Mouse (Mus musculus): ENCODE measurements around the gene Commd7.
"Not testable (repeated sequence)": the region's sequence is repeated elsewhere in the genome, so short reads cannot be mapped to it uniquely, and the experiment has no call there.

Gene Commd7

DNA sequence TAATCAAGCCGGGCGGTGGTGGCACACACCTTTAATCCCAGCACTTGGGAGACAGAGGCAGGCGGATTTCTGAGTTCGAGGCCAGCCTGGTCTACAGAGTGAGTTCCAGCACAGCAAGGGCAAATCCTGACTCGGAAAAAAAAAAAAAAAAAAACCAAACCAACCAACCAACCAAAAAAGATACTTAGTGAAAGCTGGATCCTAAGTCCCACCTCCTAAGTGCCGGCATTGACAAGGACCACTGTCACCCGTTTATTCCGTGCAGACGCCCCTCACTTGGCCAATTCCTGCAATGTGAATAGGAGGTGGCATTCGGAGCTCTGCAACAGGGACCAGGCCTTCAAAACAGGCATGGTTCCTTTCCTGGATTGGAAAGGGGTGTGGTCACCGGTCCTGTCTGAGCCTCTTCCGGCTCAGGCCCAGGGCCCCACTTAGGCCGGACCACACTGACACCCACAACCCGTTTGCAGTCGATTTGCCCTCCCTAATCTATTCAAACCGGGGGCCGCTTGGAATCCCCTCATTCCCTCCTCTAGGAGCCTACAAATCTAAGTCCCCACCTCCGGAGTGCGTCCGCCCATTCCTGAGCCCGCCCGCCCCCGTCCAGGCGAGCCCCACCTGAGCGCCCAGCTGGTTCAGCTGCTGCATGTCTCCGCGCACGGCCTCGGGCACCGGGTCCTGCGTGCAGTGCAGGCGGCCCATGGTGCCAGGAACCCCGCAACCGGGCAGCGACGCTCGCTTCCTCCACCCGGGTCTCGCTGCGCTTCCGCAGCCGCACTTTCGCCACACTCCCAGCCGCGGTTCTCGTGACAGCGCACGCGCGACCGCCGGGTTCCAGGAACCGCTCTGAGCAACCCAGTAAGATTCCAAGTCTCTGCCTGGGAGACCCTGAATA lies at the start of gene Commd7:
Gene Commd7 (minus strand): TSS at position 806 of the 895 bp plus-strand sequence.
- peak; percentile 91 for DNase-seq (ENCODE audit: low read depth, low spot score)

DNA sequence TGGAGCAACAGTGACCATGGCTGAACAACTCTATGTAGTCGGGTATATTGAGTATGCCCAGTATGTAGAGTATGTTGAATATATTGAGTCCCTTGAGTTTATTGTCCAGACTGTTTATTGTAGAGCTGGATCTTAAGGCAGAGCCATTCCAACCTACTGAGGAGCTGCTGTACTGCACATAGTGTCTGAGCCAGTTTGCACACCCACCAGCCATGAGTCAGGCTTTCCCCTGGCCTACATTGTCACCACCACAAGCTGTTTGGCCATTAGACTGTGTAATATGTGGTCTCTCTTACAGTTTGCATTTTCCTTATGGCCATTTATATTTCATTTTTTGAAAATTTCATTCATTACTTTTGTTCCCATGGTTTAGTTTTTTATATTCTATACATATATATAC lies 47.4 kb upstream of the Commd7 start:
- DNase-seq (ENCODE audit: low read depth, low spot score): no peak

DNA sequence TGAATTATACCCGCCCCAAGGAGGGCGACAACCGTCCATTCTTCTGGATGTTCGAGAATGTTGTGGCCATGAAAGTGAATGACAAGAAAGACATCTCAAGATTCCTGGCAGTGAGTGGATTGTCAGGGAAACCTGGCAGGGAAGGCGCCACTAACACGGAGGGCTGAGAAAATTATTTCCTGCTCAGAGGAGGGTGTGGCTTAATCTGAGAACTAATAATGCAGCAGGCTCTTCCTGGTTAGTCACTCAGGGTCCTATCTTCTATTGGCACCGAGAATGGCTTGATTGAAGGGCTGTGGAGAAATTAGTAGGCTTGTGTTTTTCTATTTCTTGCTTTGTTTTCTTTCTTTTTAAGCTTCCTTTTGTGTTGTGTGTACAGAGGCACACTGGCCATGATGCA lies 45.0 kb upstream of the Commd7 start:
- DNase-seq (ENCODE audit: low read depth, low spot score): no peak

DNA sequence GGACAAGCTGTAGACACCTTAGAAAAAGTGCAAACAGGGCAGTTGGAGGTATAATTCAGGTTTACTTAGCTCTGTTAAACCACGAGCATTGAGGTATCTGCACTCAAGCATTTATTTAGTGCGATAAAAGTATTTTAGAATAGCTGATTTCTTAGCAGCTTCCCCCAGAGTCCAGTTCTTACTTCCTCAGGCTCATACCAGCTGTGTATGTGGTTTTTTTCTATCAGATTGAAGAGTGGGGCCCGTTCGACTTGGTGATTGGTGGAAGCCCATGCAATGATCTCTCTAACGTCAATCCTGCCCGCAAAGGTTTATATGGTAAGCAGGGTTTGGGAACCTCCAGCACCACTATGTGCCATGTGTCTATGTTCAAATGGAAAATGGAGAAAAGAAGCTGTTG lies 44.4 kb upstream of the Commd7 start:
- no peak for DNase-seq (ENCODE audit: low read depth, low spot score)

DNA sequence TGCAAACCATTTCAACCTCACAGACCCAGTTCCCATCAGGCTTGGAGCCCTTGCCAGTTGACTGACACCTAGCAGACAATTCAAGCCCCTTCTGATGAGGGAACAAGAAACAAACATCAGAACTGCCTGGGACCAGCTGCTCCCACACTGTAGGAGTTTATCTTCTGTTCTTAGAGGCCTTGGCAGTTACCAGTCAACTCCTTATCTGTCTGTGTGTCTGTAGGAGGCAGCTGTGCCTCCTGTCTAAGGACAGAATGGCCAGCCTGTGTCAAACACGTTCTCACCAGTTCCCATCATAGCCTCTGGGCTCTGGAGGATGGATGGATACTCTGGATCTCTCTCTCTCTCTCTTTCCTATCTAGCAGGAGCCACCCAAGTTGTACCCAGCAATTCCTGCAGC lies 42.8 kb upstream of the Commd7 start:
- not testable (repeated sequence) for DNase-seq (ENCODE audit: low read depth, low spot score)

DNA sequence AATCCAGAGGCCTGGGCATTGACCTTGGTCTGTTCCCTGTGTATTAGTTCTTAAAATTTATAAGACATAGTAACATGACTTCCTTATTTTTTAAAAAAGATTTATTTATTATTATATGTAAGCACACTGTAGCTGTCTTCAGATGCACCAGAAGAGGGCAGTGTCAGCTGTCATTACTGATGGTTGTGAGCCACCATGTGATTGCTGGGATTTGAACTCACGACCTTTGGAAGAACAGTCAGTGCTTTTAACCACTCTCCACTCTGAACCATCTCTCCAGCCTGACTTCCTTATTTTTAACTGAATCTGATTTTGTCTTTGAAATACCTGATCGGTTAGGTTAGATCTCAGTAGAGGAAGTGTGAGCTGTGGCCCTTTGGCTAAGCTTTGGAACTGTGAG lies 40.0 kb upstream of the Commd7 start:
- no peak for DNase-seq (ENCODE audit: low read depth, low spot score)

DNA sequence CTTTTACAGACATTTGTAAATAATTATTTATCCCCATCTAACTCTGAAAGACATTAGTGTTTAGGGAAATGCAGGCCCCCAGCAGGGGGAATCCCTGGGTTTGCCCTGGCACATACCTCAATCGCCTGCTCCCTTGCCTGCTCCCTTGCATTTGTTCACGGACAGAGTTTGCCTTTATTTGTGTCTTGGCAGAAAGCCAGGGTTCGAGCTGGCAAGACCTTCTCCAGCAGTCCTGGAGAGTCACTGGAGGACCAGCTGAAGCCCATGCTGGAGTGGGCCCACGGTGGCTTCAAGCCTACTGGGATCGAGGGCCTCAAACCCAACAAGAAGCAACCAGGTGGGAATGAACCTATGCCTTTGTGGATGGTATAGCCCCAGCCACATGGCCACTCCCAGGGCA lies 37.5 kb upstream of the Commd7 start:
- no peak for DNase-seq (ENCODE audit: low read depth, low spot score)

DNA sequence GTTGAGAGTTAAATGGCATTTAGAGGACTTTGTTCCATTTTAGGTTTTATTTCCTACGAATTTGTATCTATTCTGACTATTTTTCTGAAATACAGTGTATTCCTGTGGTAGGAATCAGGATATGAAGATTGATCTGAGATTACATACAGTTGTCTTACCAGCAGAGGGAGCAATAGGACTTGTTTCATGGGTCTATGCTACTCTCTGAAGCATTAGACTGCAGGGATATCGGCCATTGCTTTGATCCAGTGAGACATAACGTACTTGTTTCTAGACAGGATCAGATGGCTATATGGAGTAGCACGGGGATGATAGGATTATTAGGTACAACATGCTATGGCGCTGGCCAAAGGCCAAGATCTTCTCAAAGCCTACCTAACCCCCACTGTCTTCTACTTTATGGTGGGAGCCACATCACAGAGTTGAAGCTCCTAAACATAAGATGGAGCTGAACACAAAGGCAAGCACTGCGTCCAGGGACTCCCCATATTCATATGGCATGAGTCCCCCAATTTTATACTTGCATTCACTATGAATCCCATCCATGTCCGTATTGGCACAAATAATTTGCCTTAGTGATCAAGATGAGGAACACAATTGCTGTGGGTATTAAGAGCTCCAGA lies 36.3 kb upstream of the Commd7 start:
- peak; percentile 60 for DNase-seq (ENCODE audit: low read depth, low spot score)

DNA sequence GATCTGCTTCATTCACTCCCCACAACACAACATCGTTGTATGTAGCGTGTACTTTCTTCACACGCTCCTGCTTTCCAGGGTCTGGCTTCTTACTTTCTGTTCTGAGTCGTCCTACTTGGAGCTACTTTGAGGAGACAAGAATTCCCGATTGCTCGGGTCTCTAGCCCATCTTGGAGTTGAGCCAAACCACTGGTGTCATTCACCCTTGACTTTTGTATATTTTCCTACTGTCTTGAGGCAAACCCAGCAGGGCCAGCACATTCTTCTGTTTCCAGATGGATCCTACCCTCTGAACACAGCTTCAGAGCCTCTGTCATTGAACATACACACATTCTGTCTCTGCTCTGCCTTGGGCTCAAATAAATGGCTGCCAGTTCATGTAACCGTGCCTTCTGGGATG lies 32.8 kb upstream of the Commd7 start:
- no peak for DNase-seq (ENCODE audit: low read depth, low spot score)

DNA sequence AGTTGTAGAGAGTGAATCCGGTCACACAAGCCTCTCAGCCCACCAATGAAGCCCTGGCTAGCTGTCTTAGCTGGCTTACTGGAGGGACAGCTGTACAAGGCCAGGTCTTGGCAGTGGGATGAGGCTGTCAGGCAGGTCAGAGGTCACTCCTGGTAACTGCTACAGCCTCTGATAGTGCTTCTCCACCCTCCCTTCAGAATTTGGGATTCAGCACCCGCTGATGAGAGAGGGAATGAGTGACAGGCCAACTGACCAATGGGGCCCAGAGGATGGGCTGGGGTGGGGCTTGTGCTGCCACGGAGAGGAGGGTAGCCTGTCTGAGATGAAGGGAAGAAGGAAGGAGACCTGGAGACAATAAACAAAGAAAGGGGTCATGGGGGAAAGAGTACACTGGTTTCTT lies 28.0 kb upstream of the Commd7 start:
- no peak for DNase-seq (ENCODE audit: low read depth, low spot score)

DNA sequence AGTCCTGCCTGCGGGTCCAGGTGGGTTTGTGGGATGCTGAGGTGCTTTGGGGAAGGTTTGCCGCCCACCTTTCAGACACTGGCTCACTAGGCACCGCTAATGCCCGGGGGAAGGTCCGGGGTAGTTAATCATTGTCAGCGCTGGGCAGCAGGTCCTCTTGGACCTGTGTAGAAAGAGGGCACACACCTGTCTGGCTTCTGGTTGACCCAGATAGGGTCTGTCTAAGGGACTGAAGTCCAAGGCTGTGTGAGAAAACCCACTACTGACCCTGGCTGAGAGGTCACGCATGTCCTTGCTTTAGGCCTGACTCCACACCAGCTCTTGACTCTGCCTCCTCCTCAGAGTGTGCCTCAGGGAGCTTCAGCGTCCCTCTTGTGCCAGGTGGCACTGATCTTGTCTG lies 25.1 kb upstream of the Commd7 start:
- DNase-seq (ENCODE audit: low read depth, low spot score): not testable (repeated sequence)

DNA sequence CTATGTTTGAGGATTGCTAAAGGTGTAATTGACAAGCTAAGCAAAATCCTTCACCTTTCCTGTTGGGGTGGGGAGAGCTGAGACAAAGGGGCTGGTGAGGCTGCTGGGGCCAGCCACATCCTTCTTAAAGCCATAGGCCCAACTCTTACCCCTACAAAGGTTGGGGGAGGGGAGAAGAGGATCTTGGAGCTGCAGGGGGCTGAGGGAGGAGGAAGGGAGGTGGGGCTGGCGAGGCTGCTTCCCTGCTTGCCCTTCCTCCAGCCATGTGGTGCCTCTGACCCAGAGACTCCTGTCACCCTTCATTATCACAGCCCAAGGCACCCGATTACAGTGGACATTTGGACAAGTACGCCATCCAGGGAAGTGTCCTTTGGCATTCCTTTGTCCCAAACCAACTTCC lies 19.1 kb upstream of the Commd7 start:
- no peak for DNase-seq (ENCODE audit: low read depth, low spot score)

DNA sequence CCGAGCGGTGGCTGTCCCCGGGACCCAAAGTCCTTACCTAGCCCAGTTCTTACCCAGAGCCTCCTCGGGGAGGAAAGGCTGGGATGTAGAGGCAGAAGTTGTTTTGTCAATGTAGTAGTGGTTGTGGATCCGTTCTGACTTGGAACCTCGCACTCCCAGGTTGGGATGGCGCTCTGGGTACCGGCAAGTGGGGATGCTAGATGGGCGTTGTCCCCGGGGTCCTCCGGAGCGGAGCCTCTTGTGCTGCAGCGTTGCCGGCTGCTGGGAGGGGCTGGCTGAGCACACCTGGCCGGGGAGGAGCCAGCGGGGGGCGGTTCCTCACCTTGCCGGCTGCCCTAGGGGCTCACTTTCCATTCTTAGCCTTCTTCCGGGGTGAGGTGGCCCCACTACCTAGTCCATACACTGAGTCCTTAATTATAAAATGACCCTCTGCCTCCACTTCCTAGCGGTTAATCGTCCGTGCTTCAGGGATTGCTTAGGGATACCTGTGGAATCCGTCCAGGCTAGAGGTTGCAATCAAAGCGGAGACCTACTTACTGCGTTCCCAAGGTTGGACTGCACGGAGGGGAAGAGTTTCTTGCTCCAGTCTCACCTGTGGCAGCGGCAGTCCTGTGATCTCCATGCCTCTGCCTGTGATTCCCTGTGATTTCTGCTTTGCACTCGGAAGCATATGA lies 17.6 kb upstream of the Commd7 start:
- DNase-seq (ENCODE audit: low read depth, low spot score): peak; percentile 47

DNA sequence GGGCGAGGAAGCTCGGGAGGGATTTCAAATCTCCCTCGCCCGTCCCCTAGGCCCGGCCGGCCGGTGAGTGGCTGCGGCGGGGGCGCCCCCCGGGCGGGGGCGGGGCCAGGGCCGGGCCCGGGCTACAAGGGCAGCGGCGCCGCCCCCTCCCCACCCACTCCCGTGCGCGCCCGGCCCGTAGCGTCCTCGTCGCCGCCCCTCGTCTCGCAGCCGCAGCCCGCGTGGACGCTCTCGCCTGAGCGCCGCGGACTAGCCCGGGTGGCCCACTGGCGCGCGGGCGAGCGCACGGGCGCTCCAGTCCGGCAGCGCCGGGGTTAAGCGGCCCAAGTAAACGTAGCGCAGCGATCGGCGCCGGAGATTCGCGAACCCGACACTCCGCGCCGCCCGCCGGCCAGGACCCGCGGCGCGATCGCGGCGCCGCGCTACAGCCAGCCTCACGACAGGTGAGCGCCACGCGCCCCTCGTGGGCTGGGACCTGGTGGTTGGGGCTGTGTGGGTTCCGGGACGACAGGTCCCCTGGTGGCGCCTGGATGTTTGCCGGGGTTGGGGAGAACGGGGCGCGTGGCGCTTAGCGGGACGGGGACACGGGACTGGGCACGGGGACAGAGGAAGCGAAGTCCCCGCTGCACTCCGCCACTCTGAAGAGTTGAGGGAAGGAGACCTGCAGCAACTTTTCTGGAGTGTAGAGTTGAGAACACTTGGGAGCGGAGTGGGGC lies 16.9 kb upstream of the Commd7 start, which contains the start of gene Dnmt3b:
Gene Dnmt3b (plus strand): TSS at position 153 of the 716 bp plus-strand sequence.
- DNase-seq (ENCODE audit: low read depth, low spot score): peak; percentile 72

DNA sequence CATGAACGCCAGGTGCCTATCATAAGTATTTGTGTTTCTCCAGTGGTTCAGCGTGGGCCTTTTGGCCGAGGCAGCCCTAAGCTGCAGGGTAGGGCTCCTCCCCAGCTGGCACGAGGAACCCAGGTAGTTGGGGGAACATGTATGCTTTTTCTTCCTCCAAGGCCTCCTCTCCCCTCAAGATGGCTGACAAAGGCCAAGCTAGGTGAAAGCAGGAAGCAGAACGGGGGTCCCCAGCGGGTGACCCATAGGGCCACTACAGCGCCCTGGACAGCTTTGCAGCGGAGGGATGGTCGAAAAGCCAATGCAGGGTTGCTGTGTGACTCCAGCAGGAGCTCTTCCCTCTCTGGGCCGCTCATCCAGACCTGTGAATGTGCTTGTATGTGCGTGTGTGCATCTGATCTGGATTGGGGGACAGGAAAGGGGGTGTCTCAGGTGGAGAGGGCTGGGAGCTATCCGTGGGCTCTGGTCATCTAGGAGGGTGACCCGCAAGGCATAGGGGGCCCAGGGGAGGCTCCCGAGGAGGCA lies 16.3 kb upstream of the Commd7 start:
- DNase-seq (ENCODE audit: low read depth, low spot score): no peak

DNA sequence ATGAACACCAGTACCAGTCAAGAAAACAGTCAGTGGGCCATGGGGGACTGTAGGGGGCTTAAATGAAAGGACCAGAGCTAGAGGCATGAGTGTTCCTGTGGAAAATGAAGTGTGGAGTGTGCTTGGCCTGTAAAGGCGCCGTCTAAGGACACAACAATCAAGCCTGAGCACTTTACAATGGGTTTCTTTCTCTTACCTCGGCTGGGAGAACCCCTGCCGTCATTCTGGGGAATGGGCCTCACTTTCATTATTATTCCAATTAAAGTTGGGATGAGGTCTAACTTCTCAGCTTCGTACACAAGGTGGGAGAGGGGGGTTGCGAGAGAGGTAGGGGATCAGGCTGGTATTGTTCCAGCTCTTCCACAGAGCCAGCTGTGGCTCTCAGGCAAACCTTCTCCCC lies 10.4 kb upstream of the Commd7 start:
- no peak for DNase-seq (ENCODE audit: low read depth, low spot score)

DNA sequence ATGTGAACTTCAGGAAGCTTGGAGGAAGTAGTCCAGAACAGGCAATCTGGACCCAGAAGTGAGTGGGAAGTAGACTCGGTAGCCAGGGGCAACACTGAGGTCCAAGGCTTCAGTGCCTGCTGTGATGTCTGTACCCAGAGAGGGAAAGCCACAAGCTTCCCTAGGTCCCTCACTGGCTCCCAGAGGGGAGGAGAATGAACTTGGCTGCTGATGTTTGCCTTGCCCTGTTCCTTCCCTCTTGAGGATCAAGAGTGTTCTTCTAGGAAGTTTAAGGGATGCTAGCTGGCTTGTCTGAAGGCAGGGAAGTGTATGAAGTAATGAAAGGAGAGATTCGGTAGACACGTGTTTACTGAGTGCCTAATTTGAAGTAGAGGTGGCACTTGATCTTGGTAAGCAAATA lies 9.9 kb upstream of the Commd7 start:
- no peak for DNase-seq (ENCODE audit: low read depth, low spot score)

DNA sequence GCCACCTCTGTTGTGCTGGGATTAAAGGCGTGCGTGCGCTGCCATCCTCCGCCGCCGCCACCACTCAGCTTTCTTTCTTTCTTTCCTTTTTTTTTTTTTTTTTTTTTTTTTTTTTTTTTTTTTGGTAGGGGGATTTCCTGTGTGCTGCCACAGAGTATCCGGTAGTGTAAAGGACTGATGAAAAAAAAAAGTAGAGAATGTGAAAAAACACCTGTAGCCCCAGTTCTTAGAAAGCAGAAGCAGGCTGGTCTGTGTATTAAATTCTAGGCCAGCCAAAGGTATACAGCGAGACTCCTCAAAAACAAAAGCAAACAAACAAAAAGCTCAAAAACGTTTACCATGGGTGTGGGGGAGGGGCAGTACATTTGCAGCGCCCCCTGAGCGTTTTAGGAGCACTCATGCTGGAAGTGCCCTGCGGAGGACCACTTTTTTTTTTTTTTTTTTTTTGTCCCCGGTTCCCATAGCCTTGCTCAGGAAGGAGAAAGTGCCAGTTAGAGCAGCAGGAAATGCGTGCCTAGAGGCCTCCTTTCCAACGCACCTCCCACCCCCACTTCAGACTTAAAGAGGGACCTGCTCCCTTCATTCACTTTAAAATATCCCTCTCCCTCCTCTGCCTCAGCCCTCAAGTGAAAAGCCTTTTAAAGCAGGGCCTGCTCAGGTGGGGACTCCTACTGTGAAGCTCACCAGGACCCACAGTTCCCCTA lies 6.5 kb upstream of the Commd7 start:
- DNase-seq (ENCODE audit: low read depth, low spot score): peak; percentile 67

DNA sequence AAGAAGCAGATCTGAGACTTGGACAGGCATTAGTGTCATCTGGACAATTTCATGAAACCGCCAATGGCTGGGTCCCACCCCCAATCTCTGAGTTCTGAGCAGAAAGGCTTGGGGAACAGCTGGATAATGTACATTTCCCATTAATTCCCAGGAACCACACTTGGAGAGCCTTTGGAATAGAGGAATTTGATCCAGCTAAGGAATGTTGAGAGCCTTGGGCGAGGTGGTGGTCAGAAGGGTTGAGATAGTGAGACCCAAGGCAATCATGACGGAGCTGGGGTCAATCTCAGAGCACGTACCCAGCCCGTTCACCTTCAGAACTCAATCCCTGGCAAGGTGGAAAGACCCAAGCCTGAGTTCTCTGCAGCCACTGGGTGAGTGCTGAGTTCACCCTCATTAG lies 678 bp upstream of the Commd7 start:
- no peak for DNase-seq (ENCODE audit: low read depth, low spot score)

DNA sequence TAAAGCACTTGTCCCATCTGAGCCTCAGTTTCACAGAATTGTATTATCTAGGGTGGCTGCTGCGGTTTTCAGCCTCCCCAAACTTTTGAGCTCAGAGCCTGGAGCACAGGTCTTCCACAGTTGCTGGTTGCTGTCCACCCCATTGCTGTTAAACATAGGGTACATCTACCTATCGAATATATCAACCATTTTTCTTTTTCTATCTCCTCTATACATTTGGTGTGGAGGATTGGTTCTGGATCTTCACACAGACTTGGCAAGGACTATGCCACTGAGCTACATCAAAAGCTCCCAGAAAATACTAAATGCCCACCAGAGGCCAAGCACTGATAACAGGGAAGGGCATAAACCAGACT lies 268 bp upstream of the Commd7 start:
- DNase-seq (ENCODE audit: low read depth, low spot score): no peak

DNA sequence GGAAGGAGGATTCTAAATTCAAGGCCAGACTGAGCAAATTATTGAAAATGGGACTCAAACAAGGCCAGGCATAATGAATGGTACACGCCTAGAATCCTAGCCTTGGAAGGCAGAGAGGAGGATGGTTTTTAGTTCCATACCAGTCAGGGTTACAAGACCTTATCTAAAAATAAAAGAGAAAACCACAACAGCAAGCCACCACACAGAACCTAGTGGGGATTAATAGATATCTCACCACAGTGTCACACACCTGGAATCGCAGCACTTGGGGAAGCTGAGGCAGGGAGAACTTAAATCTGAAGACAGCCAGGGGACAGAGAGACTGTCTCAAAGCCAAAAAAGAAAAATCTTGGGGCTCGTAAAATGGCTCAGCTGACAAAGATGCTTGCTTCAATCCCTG lies 1.6 kb downstream of the Commd7 start:
- no peak for DNase-seq (ENCODE audit: low read depth, low spot score)

All from CD4-positive, CD25-positive, alpha-beta regulatory T cell, adult 2 months (primary cell).